In the genomic region with DNA sequence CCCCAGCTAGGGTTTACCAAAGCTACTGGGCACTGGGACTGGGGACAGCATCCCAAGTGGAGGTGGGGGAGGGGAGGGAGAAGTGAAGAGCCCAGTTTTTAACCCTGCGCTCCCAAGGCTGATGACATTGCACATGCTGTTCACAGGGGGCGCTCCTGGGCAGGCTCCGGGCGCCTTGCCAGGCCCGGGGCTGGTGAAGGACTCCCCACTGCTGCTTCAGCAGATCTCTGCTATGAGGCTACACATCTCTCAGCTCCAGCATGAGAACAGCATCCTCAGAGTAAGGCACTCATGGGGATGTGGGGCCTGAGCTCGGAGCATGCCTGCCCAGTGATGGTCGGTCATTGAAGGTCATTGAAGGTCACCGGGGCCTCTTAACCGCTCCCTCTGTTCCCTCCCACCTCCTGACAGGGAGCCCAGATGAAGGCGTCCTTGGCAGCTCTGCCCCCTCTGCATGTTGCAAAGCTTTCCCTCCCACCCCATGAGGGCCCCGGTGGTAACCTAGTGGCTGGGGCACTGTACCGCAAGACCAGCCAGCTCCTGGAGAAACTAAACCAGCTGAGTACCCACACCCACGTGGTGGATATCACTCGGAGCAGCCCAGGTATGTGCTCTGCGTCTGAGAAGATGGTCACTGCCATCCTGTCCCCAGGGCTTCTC, we compare ENCODE assay signal across 9 mouse cellular contexts. TPM values are rescaled to one million over a fixed set of nuclear protein-coding genes. Genes with fewer than 3 reads are reported as not detected.
DNase-seq lines count a peak whose midpoint lies in the region; ATAC-seq and TF ChIP-seq lines count a peak whose summit lies in the region.
"Had no signal": no experiment of that assay in that cellular context is flagged by ENCODE, and none has a peak within 500 bp of the region (broad histone marks: within the 10 kb centered on the region; RNA-seq: fewer than 3 reads in every experiment).

No protein-coding gene starts in this region.

- TF ChIP-seq POLR2A in lung, adult 2 months (IDR thresholded peaks at IDR 0.05; ENCODE audit: borderline replicate concordance, extremely low read depth, low read depth, low read length): no peak
- TF ChIP-seq POLR2A in thymus, adult 2 months (IDR thresholded peaks at IDR 0.05; ENCODE audit: control insufficient read depth, extremely low read depth, insufficient read depth, low read length, poor library complexity): no peak

- H3K9me3 ChIP-seq in lung, embryonic 14.5 days (ENCODE audit: low read depth, low read length): no peaks in the 10 kb centered on the region
- H3K9me3 ChIP-seq in forebrain, embryonic 13.5 days (replicated peaks): no peaks in the 10 kb centered on the region
- H3K9me3 ChIP-seq: limb, embryonic 15.5 days had no signal

- H3K4me3 ChIP-seq in lung, embryonic 14.5 days (ENCODE audit: low read depth, low read length): no peak overlapping the region
- no peak overlapping the region for H3K4me3 ChIP-seq in lung, adult 2 months (replicated peaks; ENCODE audit: extremely low read depth, low read depth, low read length)
- H3K4me3 ChIP-seq in forebrain, embryonic 13.5 days: no peak overlapping the region
- no peak overlapping the region for H3K4me3 ChIP-seq in thymus, adult 2 months (ENCODE audit: control insufficient read depth, insufficient read depth, low read length)
- H3K4me3 ChIP-seq: limb, embryonic 15.5 days had no signal

- 46% methylated on average over 15 of the region's 15 CpGs for WGBS in lung, embryonic 14.5 days
- 60% methylated on average over 15 of the region's 15 CpGs for WGBS in lung, adult 2 months
- WGBS in forebrain, embryonic 13.5 days: 44% methylated on average over 15 of the region's 15 CpGs
- WGBS in thymus, adult 2 months: 91% methylated on average over 15 of the region's 15 CpGs

- no peak overlapping the region for H3K9ac ChIP-seq in lung, embryonic 14.5 days
- H3K9ac ChIP-seq in forebrain, embryonic 13.5 days: no peak overlapping the region
- H3K9ac ChIP-seq: limb, embryonic 15.5 days had no signal

- no peak overlapping the region for H3K4me2 ChIP-seq in lung, embryonic 14.5 days
- no peak overlapping the region for H3K4me2 ChIP-seq in forebrain, embryonic 13.5 days
- H3K4me2 ChIP-seq: limb, embryonic 15.5 days had no signal

- TF ChIP-seq CTCF in lung, embryonic 14.5 days (IDR thresholded peaks at IDR 0.05; ENCODE audit: low read depth): peak; percentile 51
- no peak for TF ChIP-seq CTCF in lung, adult 2 months (IDR thresholded peaks at IDR 0.05; ENCODE audit: insufficient read depth, low read length)
- TF ChIP-seq CTCF in thymus, adult 2 months (IDR thresholded peaks at IDR 0.05; ENCODE audit: borderline replicate concordance, control insufficient read depth, extremely low read depth, insufficient read depth, low read length, poor library complexity): no peak

- peak; percentile 62 for DNase-seq in lung, embryonic 14.5 days
- DNase-seq in lung, adult 2 months: no peak
- peak; percentile 51 to 60 for DNase-seq in adrenal gland, postnatal 4 days (ENCODE audit: low spot score in 2 of 2)
- peak; percentile 63 for DNase-seq in kidney, adult 9 months
- DNase-seq in lung, postnatal 4 days: peak; percentile 63 to 67
- no peak for DNase-seq in c-Kit-positive CD71-positive TER-119-positive erythroid progenitor cells, embryonic 14.5 days (ENCODE audit: low spot score)
- DNase-seq in thymus, adult 2 months: no peak

- ATAC-seq in lung, embryonic 14.5 days (ENCODE audit: insufficient read depth): peak; percentile 44; the same call in 1 of the 2 replicates
- ATAC-seq in forebrain, embryonic 13.5 days: peak; percentile 44; the same call in 1 of the 2 replicates

- no peaks in the 10 kb centered on the region for H3K4me1 ChIP-seq in lung, embryonic 14.5 days (ENCODE audit: insufficient read depth)
- no peaks in the 10 kb centered on the region for H3K4me1 ChIP-seq in lung, adult 2 months (ENCODE audit: control insufficient read depth, insufficient read depth, low read length)
- no peaks in the 10 kb centered on the region for H3K4me1 ChIP-seq in forebrain, embryonic 13.5 days
- H3K4me1 ChIP-seq in thymus, adult 2 months (replicated peaks; ENCODE audit: control insufficient read depth, insufficient read depth, low read length): no peaks in the 10 kb centered on the region; the same call in 1 of the 2 replicates

- H3K27ac ChIP-seq in lung, embryonic 14.5 days (ENCODE audit: low read depth): no peak overlapping the region
- H3K27ac ChIP-seq in forebrain, embryonic 13.5 days: no peak overlapping the region
- no peak overlapping the region for H3K27ac ChIP-seq in thymus, adult 2 months (ENCODE audit: control insufficient read depth, insufficient read depth, low read length)
- H3K27ac ChIP-seq: limb, embryonic 15.5 days had no signal

- peaks cover 82% of the 10 kb centered on the region for H3K36me3 ChIP-seq in lung, embryonic 14.5 days (ENCODE audit: insufficient read depth)
- peaks cover 89% of the 10 kb centered on the region for H3K36me3 ChIP-seq in forebrain, embryonic 13.5 days (ENCODE audit: poor library complexity, severe bottlenecking)
- peaks cover 23% of the 10 kb centered on the region for H3K36me3 ChIP-seq in thymus, adult 2 months (ENCODE audit: control insufficient read depth, insufficient read depth, low read length)

- no peaks in the 10 kb centered on the region for H3K27me3 ChIP-seq in lung, embryonic 14.5 days (ENCODE audit: insufficient read depth, low read length)
- H3K27me3 ChIP-seq in forebrain, embryonic 13.5 days: no peaks in the 10 kb centered on the region
- H3K27me3 ChIP-seq in thymus, adult 2 months (ENCODE audit: control insufficient read depth, insufficient read depth, low read length): no peaks in the 10 kb centered on the region
- H3K27me3 ChIP-seq: limb, embryonic 15.5 days had no signal

RNA-seq across cellular contexts. Expression of a gene that starts 22.2 kb away (rescaled TPM):
- polyA plus RNA-seq in lung, embryonic 14.5 days (2014; fragmentation: Nextera tagmentation; extraction: Ambion mirVana): 0.61 and 0.64 TPM in 2 replicates
- polyA plus RNA-seq in lung, adult 2 months (2012; rRNA removed): 56.7 and 62.3 TPM in 2 replicates
- under 1 TPM; 0.40 to 0.42 TPM for total RNA-seq in adrenal gland, postnatal 4 days (2021)
- polyA plus RNA-seq in forebrain, embryonic 13.5 days (2015; fragmentation: Nextera tagmentation; extraction: Ambion mirVana): 0.34 and 0.62 TPM in 2 replicates
- 0.57 and 0.62 TPM in 2 replicates for polyA plus RNA-seq in thymus, adult 2 months (2012; rRNA removed)

RNA-seq across cellular contexts. Expression of a gene that starts 31.8 kb away (rescaled TPM):
- polyA plus RNA-seq in lung, embryonic 14.5 days (2014; fragmentation: Nextera tagmentation; extraction: Ambion mirVana): 91.6 and 94.1 TPM in 2 replicates
- 146 and 155 TPM in 2 replicates for polyA plus RNA-seq in lung, adult 2 months (2012; rRNA removed)
- 100 to 1,000 TPM; 156 to 176 TPM for total RNA-seq in adrenal gland, postnatal 4 days (2021)
- polyA plus RNA-seq in forebrain, embryonic 13.5 days (2015; fragmentation: Nextera tagmentation; extraction: Ambion mirVana): 108 and 113 TPM in 2 replicates
- polyA plus RNA-seq in thymus, adult 2 months (2012; rRNA removed): 166 and 167 TPM in 2 replicates

RNA-seq across cellular contexts. Expression of a gene that starts 41.3 kb away (rescaled TPM):
- polyA plus RNA-seq in lung, embryonic 14.5 days (2014; fragmentation: Nextera tagmentation; extraction: Ambion mirVana): 0.96 and 1.3 TPM in 2 replicates
- polyA plus RNA-seq in lung, adult 2 months (2012; rRNA removed): 4.6 and 5.5 TPM in 2 replicates
- total RNA-seq in adrenal gland, postnatal 4 days (2021): under 1 TPM; 0.40 to 0.53 TPM
- polyA plus RNA-seq in forebrain, embryonic 13.5 days (2015; fragmentation: Nextera tagmentation; extraction: Ambion mirVana): 2.7 and 3.6 TPM in 2 replicates
- polyA plus RNA-seq in thymus, adult 2 months (2012; rRNA removed): 0.19 and 0.38 TPM in 2 replicates

RNA-seq across cellular contexts. Expression of a gene that starts 41.3 kb away (rescaled TPM):
- polyA plus RNA-seq in lung, embryonic 14.5 days (2014; fragmentation: Nextera tagmentation; extraction: Ambion mirVana): 5.6 and 8.5 TPM in 2 replicates
- 5.3 and 6.9 TPM in 2 replicates for polyA plus RNA-seq in lung, adult 2 months (2012; rRNA removed)
- total RNA-seq in adrenal gland, postnatal 4 days (2021): 1 to 10 TPM; 3.5 to 3.6 TPM
- 17.5 and 18.4 TPM in 2 replicates for polyA plus RNA-seq in forebrain, embryonic 13.5 days (2015; fragmentation: Nextera tagmentation; extraction: Ambion mirVana)
- polyA plus RNA-seq in thymus, adult 2 months (2012; rRNA removed): 0.80 and 0.89 TPM in 2 replicates

Comparison
In these comparisons a context has a peak if more than half of its experiments do, and no peak if none do; other contexts are left out.
1. DNase-seq: peak in lung, embryonic 14.5 days (single experiment), adrenal gland, postnatal 4 days (2 of 2), kidney, adult 9 months (single experiment) and lung, postnatal 4 days (2 of 2); none in lung, adult 2 months (single experiment), c-Kit-positive CD71-positive TER-119-positive erythroid progenitor cells, embryonic 14.5 days (single experiment) and thymus, adult 2 months (single experiment).
2. RNA of a gene that starts 22.2 kb away (polyA plus RNA-seq): 56.7 to 62.3 TPM in lung, adult 2 months; 0.61 to 0.64 TPM in lung, embryonic 14.5 days, 0.57 to 0.62 TPM in thymus, adult 2 months and 0.34 to 0.62 TPM in forebrain, embryonic 13.5 days; every median in the first group is over 10 times any median in the second.